Mouse (Mus musculus) ES-Bruce4 (cell line): ENCODE results near the gene Ppard. TPM values are rescaled to one million over a fixed set of nuclear protein-coding genes. Genes with fewer than 3 reads are reported as not detected.

Experiments used
- H3K27ac ChIP-seq: 2 replicates; pipeline ENCODE4 v1.5.1; 2012; ENCODE audit warnings: low read length, inconsistent platforms; ENCODE audit not compliant: insufficient read depth
- H3K27me3 ChIP-seq: 2 replicates; pipeline ENCODE4 v1.6.1; 2012; ENCODE audit warnings: mild to moderate bottlenecking, low read length, inconsistent platforms; ENCODE audit not compliant: control insufficient read depth, poor library complexity, insufficient read depth, severe bottlenecking
- H3K36me3 ChIP-seq: 2 replicates; pipeline ENCODE4 v1.6.1; 2012; ENCODE audit warnings: inconsistent platforms, mild to moderate bottlenecking, low read length, moderate library complexity; ENCODE audit not compliant: control insufficient read depth, poor library complexity, insufficient read depth, severe bottlenecking
- H3K4me1 ChIP-seq: one replicate; pipeline ENCODE4 v1.8.1; 2011; ENCODE audit warnings: low read length; ENCODE audit not compliant: control insufficient read depth, insufficient read depth
- H3K4me3 ChIP-seq: 2 replicates; pipeline ENCODE4 v1.5.1; 2011; ENCODE audit warnings: low read depth, mild to moderate bottlenecking, low read length
- H3K9ac ChIP-seq: 2 replicates; pipeline ENCODE4 v1.6.1; 2012; ENCODE audit warnings: low read depth, mild to moderate bottlenecking, inconsistent platforms; ENCODE audit not compliant: poor library complexity, severe bottlenecking
- H3K9me3 ChIP-seq: replicated peaks from 2 replicates; pipeline ENCODE4 v1.6.1; 2012; ENCODE audit warnings: mild to moderate bottlenecking, low read length, inconsistent platforms; ENCODE audit not compliant: control insufficient read depth, poor library complexity, insufficient read depth, severe bottlenecking
- CTCF ChIP-seq: IDR thresholded peaks from one replicate; pipeline ENCODE4 v1.8.1; 2011; ENCODE audit warnings: low read depth, low read length
- EP300 ChIP-seq: IDR thresholded peaks from 2 replicates; pipeline ENCODE4 v1.6.1; 2011; ENCODE audit warnings: low read depth, low read length; ENCODE audit not compliant: insufficient read depth
- POLR2A ChIP-seq: IDR thresholded peaks from one replicate; pipeline ENCODE4 v1.8.1; 2011; ENCODE audit warnings: low read length; ENCODE audit not compliant: insufficient read depth
- polyA plus RNA-seq: library from polyadenylated mRNA; stranded (reverse); fragments of >200 nt; gene quantifications from 2 replicates; pipeline ENCODE4 v1.2.4, GENCODE M21; 2011; ENCODE audit warnings: low read depth; ENCODE audit not compliant: missing spikeins, insufficient read depth, insufficient read length

The Ppard gene
- polyA plus RNA-seq, 1 experiment, result 24.0 TPM

GRCm38 (mm10) chr17:28286133-28286532 lies 53.6 kb downstream of the Ppard start:
- H3K27me3 ChIP-seq, result no peaks in the 10 kb centered on the region
- H3K9me3 ChIP-seq, result no peaks in the 10 kb centered on the region
- H3K9ac ChIP-seq, result no peak overlapping the region
- no peak overlapping the region for H3K27ac ChIP-seq
- no peak overlapping the region for H3K4me3 ChIP-seq
- H3K4me1 ChIP-seq, result no peaks in the 10 kb centered on the region
- H3K36me3 ChIP-seq, result no peaks in the 10 kb centered on the region
- TF ChIP-seq POLR2A, result no peak
- TF ChIP-seq CTCF, result no peak
- no peak for TF ChIP-seq EP300

- Histone ChIP-seq H3K4me3 (no peak overlapping the region), H3K36me3 (no peaks in the 10 kb centered on the region), H3K27ac (peak overlapping the region; percentile 17; the same call in 1 of the 2 replicates), H3K4me1 (no peaks in the 10 kb centered on the region), H3K9me3 (no peaks in the 10 kb centered on the region), H3K9ac (no peak overlapping the region), H3K27me3 (no peaks in the 10 kb centered on the region)
- no peak for TF ChIP-seq POLR2A
- peak; percentile 4 for TF ChIP-seq CTCF
These were observed 54.5 kb downstream of the Ppard start for GRCm38 (mm10) chr17:28286964-28287363.

DNA sequence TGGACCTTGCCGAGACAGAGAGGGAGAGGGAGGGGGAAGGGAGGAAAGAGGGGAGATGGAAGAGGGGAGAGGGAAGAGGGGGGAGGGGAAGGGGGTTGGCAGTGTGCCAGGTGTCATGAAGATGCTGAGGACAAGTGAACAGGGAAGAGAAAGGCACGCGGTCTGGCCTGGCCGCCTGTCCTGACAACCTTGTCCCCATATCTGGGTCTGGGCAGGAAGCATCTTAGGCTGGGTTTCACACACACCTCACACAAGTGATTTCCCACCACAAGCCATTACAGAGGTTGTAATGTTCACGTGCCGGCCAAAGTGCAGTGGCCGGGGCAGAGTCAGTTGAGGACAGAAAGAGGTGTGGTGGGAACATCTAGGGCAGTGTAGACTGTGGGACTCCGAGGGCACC lies 55.1 kb downstream of the Ppard start:
- Histone ChIP-seq H3K36me3 (no peaks in the 10 kb centered on the region), H3K4me3 (no peak overlapping the region), H3K27me3 (no peaks in the 10 kb centered on the region), H3K9ac (no peak overlapping the region), H3K4me1 (no peaks in the 10 kb centered on the region), H3K27ac (0 out of 2 replicates have a peak overlapping the region, but pooled peaks have one; percentile 17), H3K9me3 (no peaks in the 10 kb centered on the region)
- TF ChIP-seq CTCF (no peak), POLR2A (no peak), EP300 (no peak)

DNA sequence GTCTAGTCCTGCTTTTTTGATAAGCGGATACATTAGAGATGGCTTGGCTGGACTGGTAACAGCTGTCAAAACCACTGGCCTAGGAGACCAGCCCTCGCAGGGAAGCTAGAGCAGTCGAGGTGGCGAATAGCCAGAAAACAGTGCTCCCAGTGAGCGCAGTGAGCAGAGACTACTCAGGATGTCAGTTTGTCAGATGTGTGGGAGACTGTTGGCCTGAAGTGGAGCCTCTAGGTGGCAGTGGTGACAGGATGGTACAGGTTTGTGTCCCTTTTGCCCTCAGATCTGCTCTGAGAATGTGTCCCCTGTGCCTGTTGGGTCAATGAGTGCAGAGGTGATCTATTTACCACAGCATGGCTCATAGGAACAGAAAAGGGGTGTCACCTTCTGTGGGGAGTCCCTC lies 55.5 kb downstream of the Ppard start:
- H3K36me3 ChIP-seq, result no peaks in the 10 kb centered on the region
- no peaks in the 10 kb centered on the region for H3K4me1 ChIP-seq
- no peak overlapping the region for H3K4me3 ChIP-seq
- H3K9ac ChIP-seq, result no peak overlapping the region
- no peaks in the 10 kb centered on the region for H3K27me3 ChIP-seq
- no peak for TF ChIP-seq EP300
- TF ChIP-seq CTCF, result peak; percentile 32
- TF ChIP-seq POLR2A, result no peak
- H3K27ac ChIP-seq, result no peak overlapping the region
- no peaks in the 10 kb centered on the region for H3K9me3 ChIP-seq

DNA sequence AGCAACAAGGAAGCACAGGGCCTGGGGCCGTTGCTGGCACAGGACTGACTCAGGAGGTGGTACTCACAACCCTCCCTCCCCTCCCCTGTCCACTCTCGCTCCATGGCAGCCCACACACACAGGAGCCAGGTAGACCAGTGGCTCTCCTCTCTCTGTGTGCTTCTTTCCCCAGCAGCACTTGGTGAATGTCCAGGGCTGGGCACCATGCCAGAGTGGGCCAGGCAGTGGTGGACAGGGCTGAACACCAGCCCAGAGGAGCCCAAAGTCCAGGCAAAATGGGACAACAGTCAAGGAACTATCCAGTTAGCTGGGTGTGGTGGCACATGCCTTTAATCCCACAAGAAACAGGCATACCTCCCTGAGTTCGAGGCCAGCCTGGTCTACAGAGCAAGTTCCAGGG lies 57.8 kb downstream of the Ppard start:
- H3K27me3 ChIP-seq, result no peaks in the 10 kb centered on the region
- H3K36me3 ChIP-seq, result no peaks in the 10 kb centered on the region
- no peak overlapping the region for H3K4me3 ChIP-seq
- no peak overlapping the region for H3K27ac ChIP-seq
- H3K4me1 ChIP-seq, result no peaks in the 10 kb centered on the region
- TF ChIP-seq EP300 (no peak), CTCF (no peak), POLR2A (no peak)
- no peaks in the 10 kb centered on the region for H3K9me3 ChIP-seq
- H3K9ac ChIP-seq, result no peak overlapping the region

- TF ChIP-seq EP300 (no peak), CTCF (no peak), POLR2A (no peak)
- H3K4me3 ChIP-seq, result no peak overlapping the region
- no peak overlapping the region for H3K9ac ChIP-seq
- no peaks in the 10 kb centered on the region for H3K27me3 ChIP-seq
- H3K4me1 ChIP-seq, result no peaks in the 10 kb centered on the region
- no peaks in the 10 kb centered on the region for H3K36me3 ChIP-seq
- no peak overlapping the region for H3K27ac ChIP-seq
- H3K9me3 ChIP-seq, result no peaks in the 10 kb centered on the region
These were observed 58.2 kb downstream of the Ppard start for GRCm38 (mm10) chr17:28290671-28291070.
